Mouse (Mus musculus) CH12.LX (cell line): ENCODE measurements around the gene Pla2g2c. TPM values are rescaled to one million over a fixed set of nuclear protein-coding genes. Genes with fewer than 3 reads are reported as not detected.

ENCODE experiments used
- DNase-seq: peaks from one replicate; pipeline ENCODE4 v3.0.0-alpha.2; 2013; ENCODE audit errors: extremely low read depth
- H3K27ac ChIP-seq: 2 replicates; pipeline ENCODE4 v1.5.1; 2012; ENCODE audit warnings: low read depth, mild to moderate bottlenecking, control low read depth, moderate library complexity; ENCODE audit not compliant: insufficient read depth
- H3K27me3 ChIP-seq: replicated peaks from 2 replicates; pipeline ENCODE3; 2012; ENCODE audit warnings: inconsistent platforms
- H3K36me3 ChIP-seq, 2 experiments: replicated peaks in 1 of 2; 2 replicates each; pipeline versions ENCODE3 to v1.6.1; 2012; ENCODE audit warnings: inconsistent platforms in 1 of 2, low read length in 1 of 2, mild to moderate bottlenecking in 1 of 2, mixed read lengths in 1 of 2, moderate library complexity in 1 of 2; ENCODE audit not compliant: control insufficient read depth in 1 of 2, insufficient read depth in 1 of 2
- H3K4me1 ChIP-seq, 2 experiments: 2 replicates each; pipeline ENCODE4 v1.6.1; 2012; ENCODE audit warnings: inconsistent platforms in 1 of 2, moderate library complexity in 1 of 2; ENCODE audit not compliant: insufficient read depth in 2 of 2, control insufficient read depth in 1 of 2
- H3K4me2 ChIP-seq: 2 replicates; pipeline ENCODE4 v1.6.1; 2012; ENCODE audit warnings: low read depth, mild to moderate bottlenecking, control low read depth; ENCODE audit not compliant: poor library complexity, insufficient read depth, severe bottlenecking
- H3K4me3 ChIP-seq, 3 experiments: fragments of 150-350 bp in 1 of 3; sonication (generic) in 1 of 3; replicated peaks in 1 of 3; 2 replicates each; pipeline versions ENCODE3 to v1.5.1; 2011 to 2012; ENCODE audit warnings: low read depth in 2 of 3, low read length in 2 of 3, mild to moderate bottlenecking in 2 of 3, moderate library complexity in 2 of 3, control low read depth in 1 of 3, improper control_type of control experiment in 1 of 3, inconsistent platforms in 1 of 3, mixed read lengths in 1 of 3; ENCODE audit not compliant: poor library complexity in 1 of 3
- H3K79me2 ChIP-seq: replicated peaks from 2 replicates; pipeline ENCODE4 v1.6.1; 2012; ENCODE audit warnings: mild to moderate bottlenecking, moderate library complexity; ENCODE audit not compliant: control insufficient read depth, poor library complexity, insufficient read depth, severe bottlenecking; ENCODE audit errors: extremely low read depth
- H3K9ac ChIP-seq: 2 replicates; pipeline ENCODE4 v1.6.1; 2012; ENCODE audit warnings: low read depth, mild to moderate bottlenecking, control low read depth, moderate library complexity; ENCODE audit not compliant: insufficient read depth
- H3K9me3 ChIP-seq: replicated peaks from 2 replicates; pipeline ENCODE3; 2012; ENCODE audit warnings: low read length, inconsistent platforms, mixed read lengths
- CHD2 ChIP-seq: IDR thresholded peaks from 2 replicates; pipeline ENCODE4 v1.6.1; 2011; ENCODE audit warnings: low read length, improper control_type of control experiment
- CTCF ChIP-seq, 2 experiments: IDR thresholded peaks in 1 of 2; conservative IDR thresholded peaks in 1 of 2; 2 replicates each; pipeline ENCODE4 v1.5.1; 2011 to 2012; ENCODE audit warnings: low read depth in 2 of 2, low read length in 2 of 2, improper control_type of control experiment in 1 of 2, inconsistent platforms in 1 of 2, mild to moderate bottlenecking in 1 of 2, moderate library complexity in 1 of 2
- ELF1 ChIP-seq: IDR thresholded peaks from 2 replicates; pipeline ENCODE4 v1.6.1; 2014; ENCODE audit warnings: low read depth, mild to moderate bottlenecking, inconsistent platforms, low read length, improper control_type of control experiment
- EP300 ChIP-seq: IDR thresholded peaks from 2 replicates; pipeline ENCODE4 v1.6.1; 2011; ENCODE audit warnings: low read length, improper control_type of control experiment
- IRF4 ChIP-seq: IDR thresholded peaks from 2 replicates; pipeline ENCODE4 v1.6.1; 2014; ENCODE audit warnings: low read depth, mild to moderate bottlenecking, inconsistent platforms, low read length, improper control_type of control experiment
- JUN ChIP-seq: IDR thresholded peaks from 2 replicates; pipeline ENCODE4 v1.6.1; 2011; ENCODE audit warnings: low read depth, mild to moderate bottlenecking, low read length, improper control_type of control experiment, moderate library complexity; ENCODE audit not compliant: insufficient read depth
- KAT2A ChIP-seq: IDR thresholded peaks from 2 replicates; pipeline ENCODE4 v1.6.1; 2012; ENCODE audit warnings: low read length, improper control_type of control experiment, inconsistent platforms; ENCODE audit not compliant: insufficient replicate concordance
- MAFK ChIP-seq: IDR thresholded peaks from 2 replicates; pipeline ENCODE4 v1.6.1; 2011; ENCODE audit warnings: low read length, improper control_type of control experiment; ENCODE audit not compliant: insufficient replicate concordance
- MXI1 ChIP-seq: IDR thresholded peaks from 2 replicates; pipeline ENCODE4 v1.6.1; 2011; ENCODE audit warnings: mild to moderate bottlenecking, low read depth, low read length, improper control_type of control experiment
- RAD21 ChIP-seq: IDR thresholded peaks from 2 replicates; pipeline ENCODE4 v1.6.1; 2011; ENCODE audit warnings: low read depth, mild to moderate bottlenecking, low read length, improper control_type of control experiment, moderate library complexity
- RCOR1 ChIP-seq: conservative IDR thresholded peaks from 2 replicates; pipeline ENCODE4 v1.6.1; 2012; ENCODE audit warnings: low read depth, mild to moderate bottlenecking, inconsistent platforms, low read length, improper control_type of control experiment
- SMC3 ChIP-seq: IDR thresholded peaks from 2 replicates; pipeline ENCODE4 v1.6.1; 2011; ENCODE audit warnings: low read depth, low read length, improper control_type of control experiment
- TCF12 ChIP-seq: IDR thresholded peaks from 2 replicates; pipeline ENCODE4 v1.6.1; 2014; ENCODE audit warnings: low read depth, mild to moderate bottlenecking, inconsistent platforms, low read length, improper control_type of control experiment
- ZC3H11A ChIP-seq: IDR thresholded peaks from 2 replicates; pipeline ENCODE4 v1.6.1; 2012; ENCODE audit warnings: low read depth, mild to moderate bottlenecking, inconsistent platforms, low read length, improper control_type of control experiment
- ZMIZ1 ChIP-seq: IDR thresholded peaks from 2 replicates; pipeline ENCODE4 v1.6.1; 2012; ENCODE audit warnings: low read depth, mild to moderate bottlenecking, inconsistent platforms, low read length, improper control_type of control experiment
- dilution Hi-C: fragments of 300-500 bp; cut with MboI; formaldehyde crosslinking; loops from 2 replicates; pipeline ENCODE4 v1.14.3; 2020; ENCODE audit warnings: low sequenced_read_pairs; ENCODE audit not compliant: extremely low pct_unique_long_range_greater_than_20kb, extremely low pct_ligation_motif_present
- in situ Hi-C: fragments of 300-500 bp; cut with MboI; formaldehyde crosslinking; loops from 3 replicates; pipeline ENCODE4 v1.14.3; 2019; ENCODE audit warnings: low sequenced_read_pairs, low pct_ligation_motif_present, low pct_unique_long_range_greater_than_20kb, mixed read lengths
- polyA plus RNA-seq: library from polyadenylated mRNA; unstranded; fragments of >175 nt; gene quantifications from 2 replicates; pipeline ENCODE4 v1.2.1, GENCODE M21; 2012; ENCODE audit warnings: low read depth; ENCODE audit not compliant: insufficient read length
- total RNA-seq, 2 experiments: library from RNA; depleted of rRNA; stranded (reverse); fragments of 300-350 nt in 1 of 2; fragments of >200 nt in 1 of 2; gene quantifications; 2 replicates each; pipeline ENCODE4 v1.2.3; 2012 to 2014

Pla2g2c gene
- total and polyA plus RNA-seq, 3 experiments, result not detected

- Histone ChIP-seq H3K9ac (no peak overlapping the region), H3K4me3 (no peak overlapping the region), H3K27me3 (peaks cover 88% of the 10 kb centered on the region), H3K4me1 (no peaks in the 10 kb centered on the region), H3K27ac (no peak overlapping the region)
- no peak for DNase-seq
- dilution Hi-C loops, result no loop called here
- TF ChIP-seq RAD21, result no peak
- no peak for TF ChIP-seq EP300
- TF ChIP-seq MXI1, result no peak
- no peak for TF ChIP-seq SMC3
- TF ChIP-seq ZC3H11A, result no peak
- TF ChIP-seq IRF4, result no peak
- no peak for TF ChIP-seq ZMIZ1
- no peak for TF ChIP-seq TCF12
- no peak for TF ChIP-seq CTCF (conservative IDR thresholded peaks at IDR 0.05 in 1 of 2, IDR thresholded peaks at IDR 0.05 in 1 of 2; ENCODE audit: low read depth in 2 of 2, low read length in 2 of 2)
- TF ChIP-seq RCOR1, result no peak
- TF ChIP-seq MAFK, result no peak
- no peak for TF ChIP-seq CHD2
- TF ChIP-seq, all 38 proteins: peak for 0
- H3K79me2 ChIP-seq, result no peaks in the 10 kb centered on the region
- no peaks in the 10 kb centered on the region for H3K36me3 ChIP-seq
- no peak overlapping the region for H3K4me2 ChIP-seq
- in situ Hi-C loops, result no loop called here
- H3K9me3 ChIP-seq, result no peaks in the 10 kb centered on the region
Measured at GRCm38 (mm10) chr4:138792599-138792998, 68.0 kb downstream of the Pla2g2c start.

GRCm38 (mm10) chr4:138793276-138793675, 68.7 kb downstream of the Pla2g2c start:
- no peak overlapping the region for H3K4me2 ChIP-seq
- dilution Hi-C loops, result no loop called here
- H3K4me1 ChIP-seq, result no peaks in the 10 kb centered on the region
- no peak overlapping the region for H3K4me3 ChIP-seq
- peak; percentile 4 for DNase-seq
- H3K27me3 ChIP-seq, result peaks cover 88% of the 10 kb centered on the region
- no peak overlapping the region for H3K9ac ChIP-seq
- no peaks in the 10 kb centered on the region for H3K79me2 ChIP-seq
- H3K36me3 ChIP-seq, result no peaks in the 10 kb centered on the region
- in situ Hi-C loops, result no loop called here
- no peaks in the 10 kb centered on the region for H3K9me3 ChIP-seq
- TF ChIP-seq RAD21 (peak; percentile 65), KAT2A (no peak), ELF1 (no peak), JUN (no peak), SMC3 (peak; percentile 60), CTCF (conservative IDR thresholded peaks at IDR 0.05 in 1 of 2, IDR thresholded peaks at IDR 0.05 in 1 of 2; ENCODE audit: low read depth in 2 of 2, low read length in 2 of 2) (peak in 1 of 2 experiments; percentile 68; a peak in 2 of 4 replicates)
- H3K27ac ChIP-seq, result no peak overlapping the region
